Mouse (Mus musculus): ENCODE data around the gene Itch. TPM values are rescaled to one million over a fixed set of nuclear protein-coding genes. Genes with fewer than 3 reads are reported as not detected.

The Itch gene
- total and polyA plus RNA-seq, 3 experiments = 15.2 to 53.6 (median 18.1) TPM

GRCm38 (mm10) chr2:155135092-155135491, 1.8 kb downstream of the Itch start:
- Histone ChIP-seq H3K79me2 (ENCODE audit: control insufficient read depth, insufficient read depth, low read length, poor library complexity) (peaks cover 18% of the 10 kb centered on the region), H3K4me1 (ENCODE audit: control insufficient read depth in 1 of 2, insufficient read depth in 2 of 2, low read length in 2 of 2) (peaks cover 16 to 22% of the 10 kb centered on the region in 2 experiments), H3K9ac (ENCODE audit: control insufficient read depth, low read depth, low read length, poor library complexity, severe bottlenecking) (no peak overlapping the region), H3K36me3 (ENCODE audit: control insufficient read depth in 1 of 2, insufficient read depth in 2 of 2, low read length in 2 of 2) (peaks cover 10 to 26% of the 10 kb centered on the region in 2 experiments), H3K27me3 (ENCODE audit: control insufficient read depth in 1 of 2, insufficient read depth in 2 of 2, low read length in 2 of 2) (no peaks in the 10 kb centered on the region), H3K27ac (ENCODE audit: control insufficient read depth, low read depth, low read length) (no peak overlapping the region), H3K9me3 (replicated peaks; ENCODE audit: insufficient read depth, low read length) (no peaks in the 10 kb centered on the region), H3K4me3 (ENCODE audit: control insufficient read depth in 1 of 2, insufficient read depth in 1 of 2, low read depth in 2 of 2, low read length in 2 of 2) (no peak overlapping the region)
- peak; percentile 23 for DNase-seq (ENCODE audit: low read depth, low spot score)
- no peak for TF ChIP-seq MAFK (IDR thresholded peaks at IDR 0.05; ENCODE audit: borderline replicate concordance, low read depth, low read length)

- H3K9ac ChIP-seq (ENCODE audit: control insufficient read depth, low read depth, low read length, poor library complexity, severe bottlenecking) = no peak overlapping the region
- no peak overlapping the region for H3K4me3 ChIP-seq (ENCODE audit: control insufficient read depth in 1 of 2, insufficient read depth in 1 of 2, low read depth in 2 of 2, low read length in 2 of 2)
- peaks cover 16 to 22% of the 10 kb centered on the region in 2 experiments for H3K4me1 ChIP-seq (ENCODE audit: control insufficient read depth in 1 of 2, insufficient read depth in 2 of 2, low read length in 2 of 2)
- no peaks in the 10 kb centered on the region for H3K9me3 ChIP-seq (replicated peaks; ENCODE audit: insufficient read depth, low read length)
- H3K79me2 ChIP-seq (ENCODE audit: control insufficient read depth, insufficient read depth, low read length, poor library complexity) = peaks cover 18% of the 10 kb centered on the region
- H3K27ac ChIP-seq (ENCODE audit: control insufficient read depth, low read depth, low read length) = no peak overlapping the region
- H3K27me3 ChIP-seq (ENCODE audit: control insufficient read depth in 1 of 2, insufficient read depth in 2 of 2, low read length in 2 of 2) = no peaks in the 10 kb centered on the region
- no peak for DNase-seq (ENCODE audit: low read depth, low spot score)
- no peak for TF ChIP-seq GABPA (IDR thresholded peaks at IDR 0.05; ENCODE audit: low read depth, low read length)
- TF ChIP-seq UBTF (IDR thresholded peaks at IDR 0.05; ENCODE audit: borderline replicate concordance, insufficient read depth, low read depth, low read length) = no peak
- no peak for TF ChIP-seq USF2 (IDR thresholded peaks at IDR 0.05; ENCODE audit: borderline replicate concordance in 1 of 2, insufficient read depth in 1 of 2, low read depth in 1 of 2, low read length in 2 of 2)
- no peak for TF ChIP-seq MYC (IDR thresholded peaks at IDR 0.05; ENCODE audit: low read depth, low read length)
- no peak for TF ChIP-seq EP300 (IDR thresholded peaks at IDR 0.05; ENCODE audit: low read depth in 1 of 2, low read length in 2 of 2)
- TF ChIP-seq ZNF384 (IDR thresholded peaks at IDR 0.05; ENCODE audit: low read depth, low read length) = no peak
- TF ChIP-seq SIN3A (IDR thresholded peaks at IDR 0.05; ENCODE audit: low read length) = no peak
- no peak for TF ChIP-seq GATA1 (IDR thresholded peaks at IDR 0.05; ENCODE audit: low read depth, low read length)
- no peak for TF ChIP-seq POLR2AphosphoS2 (IDR thresholded peaks at IDR 0.05; ENCODE audit: low read length)
- TF ChIP-seq ZMIZ1 (IDR thresholded peaks at IDR 0.05; ENCODE audit: low read depth, low read length) = no peak
- TF ChIP-seq ZC3H11A (IDR thresholded peaks at IDR 0.05; ENCODE audit: low read depth, low read length) = no peak
- TF ChIP-seq USF1 (IDR thresholded peaks at IDR 0.05; ENCODE audit: low read depth, low read length) = no peak
- TF ChIP-seq MYB (IDR thresholded peaks at IDR 0.05; ENCODE audit: low read depth, low read length) = no peak
- no peak for TF ChIP-seq BHLHE40 (IDR thresholded peaks at IDR 0.05; ENCODE audit: borderline replicate concordance, low read depth, low read length)
- no peak for TF ChIP-seq NELFE (IDR thresholded peaks at IDR 0.05; ENCODE audit: low read depth, low read length)
- TF ChIP-seq MAZ (IDR thresholded peaks at IDR 0.05; ENCODE audit: low read depth, low read length) = no peak
- no peak for TF ChIP-seq CHD2 (IDR thresholded peaks at IDR 0.05; ENCODE audit: low read length)
- TF ChIP-seq ELF1 (IDR thresholded peaks at IDR 0.05; ENCODE audit: low read depth, low read length) = no peak
- no peak for TF ChIP-seq KAT2A (conservative IDR thresholded peaks at IDR 0.05; ENCODE audit: low read depth, low read length)
- TF ChIP-seq CHD1 (IDR thresholded peaks at IDR 0.05; ENCODE audit: low read depth, low read length) = no peak
- peaks cover 10 to 26% of the 10 kb centered on the region in 2 experiments for H3K36me3 ChIP-seq (ENCODE audit: control insufficient read depth in 1 of 2, insufficient read depth in 2 of 2, low read length in 2 of 2)
Observed at GRCm38 (mm10) chr2:155135534-155135933, 2.2 kb downstream of the Itch start.
